Mouse (Mus musculus): ENCODE measurements around the gene Snx3. TPM values are rescaled to one million over a fixed set of nuclear protein-coding genes. Genes with fewer than 3 reads are reported as not detected.

The Snx3 gene
- 217 and 220 TPM in 2 replicates for polyA plus RNA-seq (2016; fragmentation: Nextera tagmentation; extraction: Ambion mirVana)

DNA sequence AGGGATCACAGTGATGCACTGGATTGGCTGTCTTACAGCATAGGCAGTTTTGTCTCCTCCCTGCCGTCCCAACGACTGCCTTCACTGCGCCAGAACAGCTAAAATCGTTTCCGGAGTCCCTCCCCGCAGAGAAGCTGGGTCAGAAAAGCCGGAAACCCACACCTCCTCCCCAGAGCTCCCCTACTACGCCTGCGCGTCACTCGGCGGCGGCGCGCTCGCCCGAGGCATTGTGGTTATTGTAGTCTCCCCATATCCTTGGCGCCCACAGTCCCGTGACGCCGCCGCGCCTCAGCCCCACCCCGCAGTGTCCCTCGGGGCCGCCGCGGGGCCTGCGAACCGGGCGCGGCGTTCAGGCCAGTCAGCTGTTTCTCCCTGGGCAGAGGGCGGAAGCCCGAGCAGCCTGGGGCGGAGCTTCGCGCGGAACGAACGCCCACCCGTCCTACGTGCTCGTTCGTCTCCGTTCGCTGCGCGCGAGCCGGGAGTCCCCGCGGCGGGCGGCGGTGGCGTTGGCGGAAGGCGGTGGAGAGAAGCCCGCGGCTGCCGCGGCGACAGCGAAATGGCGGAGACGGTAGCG lies at the start of gene Snx3:
Gene Snx3 (plus strand): TSS at position 256 of the 574 bp plus-strand sequence.
- Histone ChIP-seq H3K27ac (replicated peaks) (peak within 1 kb of the TSS; percentile 91), H3K27me3 (no peaks in the 10 kb centered on the region), H3K9ac (replicated peaks) (peak within 1 kb of the TSS; percentile 83), H3K4me3 (peak within 1 kb of the TSS; percentile 88), H3K4me1 (peaks cover 7% of the 10 kb centered on the region), H3K4me2 (replicated peaks) (peak within 1 kb of the TSS; percentile 59), H3K36me3 (no peaks in the 10 kb centered on the region), H3K9me3 (no peaks in the 10 kb centered on the region)
- under 1% methylated on average over 56 of the region's 68 CpGs for WGBS
- peak; percentile 95 for ATAC-seq (ENCODE audit: low FRiP score, low read depth)

DNA sequence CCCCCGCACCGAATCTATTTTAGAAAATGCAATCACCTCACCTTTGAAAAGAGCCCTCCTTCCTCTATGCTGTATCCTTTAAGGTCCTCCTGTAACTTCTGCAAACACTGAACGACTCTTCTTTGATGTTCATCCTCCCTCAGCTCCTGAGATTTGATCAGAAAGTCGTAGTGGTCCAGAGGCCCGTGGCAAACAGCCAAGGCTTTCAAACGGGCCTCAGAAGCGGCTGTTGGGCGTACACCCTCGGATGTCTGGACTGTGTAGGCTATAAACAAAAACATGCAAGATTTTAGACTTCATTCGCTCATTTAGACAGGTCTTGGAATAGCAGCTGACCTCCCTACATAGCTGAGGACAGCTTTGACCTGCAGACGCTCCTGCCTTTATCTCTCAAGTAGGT lies 47.6 kb upstream of the Snx3 start:
- Histone ChIP-seq H3K27ac (replicated peaks) (no peak overlapping the region), H3K4me2 (replicated peaks) (no peak overlapping the region), H3K4me3 (no peak overlapping the region), H3K9ac (replicated peaks) (no peak overlapping the region), H3K4me1 (no peaks in the 10 kb centered on the region), H3K36me3 (0 out of 2 replicates have a peak, but pooled peaks cover 4% of the 10 kb centered on the region), H3K27me3 (no peaks in the 10 kb centered on the region), H3K9me3 (peaks cover 8% of the 10 kb centered on the region; the same call in 1 of the 2 replicates)
- ATAC-seq (ENCODE audit: low FRiP score, low read depth) = no peak
- WGBS = 86% methylated on average over 11 of the region's 11 CpGs

DNA sequence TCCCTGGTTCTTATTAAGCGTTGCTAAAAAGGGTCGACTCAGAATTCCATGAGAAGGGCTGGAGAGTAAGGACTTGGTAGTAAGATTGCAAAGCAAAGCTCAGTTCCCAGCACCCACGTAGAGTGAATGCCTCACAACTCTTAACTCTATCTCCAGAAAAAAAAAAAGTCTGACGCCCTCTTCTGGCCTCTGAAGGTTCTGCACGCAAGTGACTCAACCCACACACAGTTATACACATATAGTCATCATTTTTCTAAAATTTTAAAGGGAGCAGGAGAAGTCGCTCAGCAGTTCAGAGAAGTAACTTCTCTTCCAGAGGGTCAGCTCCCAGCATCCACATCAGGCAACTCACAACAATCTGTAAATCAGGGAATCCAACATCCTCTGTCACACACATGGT lies 47.1 kb upstream of the Snx3 start:
- Histone ChIP-seq H3K9me3 (peaks cover 13% of the 10 kb centered on the region; the same call in 1 of the 2 replicates), H3K4me1 (no peaks in the 10 kb centered on the region), H3K27me3 (no peaks in the 10 kb centered on the region), H3K27ac (replicated peaks) (no peak overlapping the region), H3K4me3 (no peak overlapping the region), H3K36me3 (0 out of 2 replicates have a peak, but pooled peaks cover 4% of the 10 kb centered on the region), H3K4me2 (replicated peaks) (no peak overlapping the region), H3K9ac (replicated peaks) (no peak overlapping the region)
- no peak for ATAC-seq (ENCODE audit: low FRiP score, low read depth)
- 90% methylated on average over 6 of the region's 6 CpGs for WGBS

DNA sequence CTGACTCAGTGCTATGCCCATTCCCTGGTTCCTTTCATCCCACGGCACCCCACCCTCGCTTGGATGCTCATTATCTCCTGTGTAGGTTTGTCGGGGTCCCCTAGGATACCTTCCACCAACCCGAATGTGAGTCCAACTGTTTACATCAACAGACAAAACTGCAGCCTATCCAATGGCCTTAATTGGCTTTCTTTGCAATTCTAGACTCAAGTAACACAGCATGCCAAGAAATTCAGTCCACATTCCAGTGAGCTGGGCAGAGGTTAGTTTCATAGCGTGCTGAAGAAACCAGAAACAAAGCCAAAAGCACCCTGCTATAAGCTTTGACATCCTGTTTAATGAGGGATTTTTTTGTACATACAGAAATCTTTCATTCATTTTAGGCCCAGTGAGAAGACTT lies 45.8 kb upstream of the Snx3 start:
- Histone ChIP-seq H3K27ac (replicated peaks) (no peak overlapping the region), H3K4me1 (no peaks in the 10 kb centered on the region), H3K4me3 (no peak overlapping the region), H3K27me3 (no peaks in the 10 kb centered on the region), H3K9ac (replicated peaks) (no peak overlapping the region), H3K36me3 (0 out of 2 replicates have a peak, but pooled peaks cover 4% of the 10 kb centered on the region), H3K9me3 (peaks cover 13% of the 10 kb centered on the region; the same call in 1 of the 2 replicates), H3K4me2 (replicated peaks) (no peak overlapping the region)
- ATAC-seq (ENCODE audit: low FRiP score, low read depth) = no peak
- WGBS = 79% methylated on average over 5 of the region's 5 CpGs

DNA sequence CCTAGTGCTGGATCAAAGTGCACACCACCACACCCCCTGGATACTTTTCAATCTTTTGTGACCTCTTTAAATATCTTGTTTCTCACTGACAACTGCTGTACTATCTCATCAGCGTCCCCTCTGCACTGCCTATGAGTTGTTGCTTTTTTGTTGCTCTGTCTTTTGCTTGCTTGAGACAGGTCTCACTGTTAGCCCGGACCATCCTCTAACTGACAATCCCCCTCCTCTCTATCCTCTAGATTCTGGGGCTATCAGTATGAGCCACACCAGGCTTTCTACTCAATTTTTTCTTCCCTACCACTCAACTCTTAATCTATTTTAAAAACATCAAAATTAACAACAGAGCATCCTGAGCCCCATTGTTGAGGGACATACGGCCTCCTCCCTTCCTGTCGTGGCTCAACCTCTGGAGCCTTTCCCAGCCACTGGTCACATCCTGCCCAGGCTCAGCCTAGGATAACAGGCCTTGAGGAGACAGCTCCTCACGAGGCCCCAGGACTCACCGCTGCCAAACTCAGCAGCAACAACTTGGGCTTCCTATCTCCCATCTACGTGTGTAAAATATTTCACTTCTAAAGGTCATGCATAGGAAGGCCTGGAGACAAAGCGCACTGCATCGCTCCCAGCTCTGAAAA lies 44.2 kb upstream of the Snx3 start:
- Histone ChIP-seq H3K4me3 (no peak overlapping the region), H3K36me3 (0 out of 2 replicates have a peak, but pooled peaks cover 4% of the 10 kb centered on the region), H3K4me2 (replicated peaks) (no peak overlapping the region), H3K9me3 (peaks cover 13% of the 10 kb centered on the region; the same call in 1 of the 2 replicates), H3K27ac (replicated peaks) (no peak overlapping the region; the same call in 1 of the 2 replicates), H3K4me1 (no peaks in the 10 kb centered on the region), H3K9ac (replicated peaks) (no peak overlapping the region), H3K27me3 (no peaks in the 10 kb centered on the region)
- ATAC-seq (ENCODE audit: low FRiP score, low read depth) = no peak
- 86% methylated on average over 9 of the region's 9 CpGs for WGBS

DNA sequence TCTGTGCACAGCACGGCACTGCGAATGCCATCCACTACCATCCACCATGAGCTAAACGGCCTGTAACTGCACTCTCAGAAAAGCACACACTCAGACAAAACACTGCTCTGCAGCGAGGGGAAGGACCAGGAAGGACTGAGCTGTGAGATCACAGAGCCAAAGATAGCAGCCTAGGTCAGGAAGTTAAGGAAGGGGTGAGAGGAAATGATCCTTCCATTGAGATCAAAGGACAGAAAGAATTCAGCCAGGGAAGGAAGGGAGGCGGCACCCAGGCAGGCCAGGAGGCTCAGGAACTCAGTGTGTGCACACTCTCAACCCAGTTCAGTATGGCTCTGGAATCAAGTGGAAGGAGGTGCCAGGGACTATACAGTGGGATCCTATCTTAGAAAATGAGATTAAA lies 37.6 kb upstream of the Snx3 start:
- ATAC-seq (ENCODE audit: low FRiP score, low read depth) = no peak
- H3K27me3 ChIP-seq = no peaks in the 10 kb centered on the region
- WGBS = 56% methylated on average over 5 of the region's 5 CpGs
- no peak overlapping the region for H3K9ac ChIP-seq (replicated peaks)
- peaks cover 5% of the 10 kb centered on the region; the same call in 1 of the 2 replicates for H3K9me3 ChIP-seq
- no peaks in the 10 kb centered on the region for H3K4me1 ChIP-seq
- no peak overlapping the region for H3K4me3 ChIP-seq
- no peak overlapping the region for H3K27ac ChIP-seq (replicated peaks)
- no peaks in the 10 kb centered on the region for H3K36me3 ChIP-seq
- no peak overlapping the region for H3K4me2 ChIP-seq (replicated peaks)

- Histone ChIP-seq H3K9me3 (no peaks in the 10 kb centered on the region), H3K27me3 (no peaks in the 10 kb centered on the region), H3K9ac (replicated peaks) (no peak overlapping the region), H3K4me1 (no peaks in the 10 kb centered on the region), H3K27ac (replicated peaks) (no peak overlapping the region), H3K4me2 (replicated peaks) (no peak overlapping the region), H3K36me3 (no peaks in the 10 kb centered on the region), H3K4me3 (no peak overlapping the region)
- no peak for ATAC-seq (ENCODE audit: low FRiP score, low read depth)
- WGBS = 79% methylated on average over 14 of the region's 14 CpGs
These were observed 37.0 kb upstream of the Snx3 start for GRCm38 (mm10) chr10:42464805-42465204.

GRCm38 (mm10) chr10:42474946-42475514 lies 26.8 kb upstream of the Snx3 start:
- no peak overlapping the region for H3K27ac ChIP-seq (replicated peaks)
- no peaks in the 10 kb centered on the region for H3K9me3 ChIP-seq
- H3K4me3 ChIP-seq = no peak overlapping the region
- WGBS = 84% methylated on average over 6 of the region's 6 CpGs
- peaks cover 4% of the 10 kb centered on the region; the same call in 1 of the 2 replicates for H3K36me3 ChIP-seq
- no peak for ATAC-seq (ENCODE audit: low FRiP score, low read depth)
- H3K9ac ChIP-seq (replicated peaks) = no peak overlapping the region
- no peak overlapping the region for H3K4me2 ChIP-seq (replicated peaks)
- H3K4me1 ChIP-seq = peaks cover 11% of the 10 kb centered on the region
- H3K27me3 ChIP-seq = 0 out of 2 replicates have a peak, but pooled peaks cover 3% of the 10 kb centered on the region

GRCm38 (mm10) chr10:42476774-42477475 lies 24.9 kb upstream of the Snx3 start:
- H3K4me2 ChIP-seq (replicated peaks) = no peak overlapping the region

GRCm38 (mm10) chr10:42477550-42478340 lies 24.1 kb upstream of the Snx3 start:
- no peaks in the 10 kb centered on the region for H3K9me3 ChIP-seq
- H3K4me3 ChIP-seq = peak overlapping the region; percentile 78
- H3K27me3 ChIP-seq = 0 out of 2 replicates have a peak, but pooled peaks cover 3% of the 10 kb centered on the region
- WGBS = 14% methylated on average over 25 of the region's 25 CpGs
- H3K4me2 ChIP-seq (replicated peaks) = peak overlapping the region; percentile 68
- H3K9ac ChIP-seq (replicated peaks) = peak overlapping the region; percentile 82
- peaks cover 11% of the 10 kb centered on the region for H3K4me1 ChIP-seq
- H3K36me3 ChIP-seq = no peaks in the 10 kb centered on the region
- ATAC-seq (ENCODE audit: low FRiP score, low read depth) = peak; percentile 45; the same call in 1 of the 2 replicates
- H3K27ac ChIP-seq (replicated peaks) = peak overlapping the region; percentile 86

More at GRCm38 (mm10) chr10:42476774-42477475, 24.9 kb upstream of the Snx3 start:
- H3K27me3 ChIP-seq = 0 out of 2 replicates have a peak, but pooled peaks cover 3% of the 10 kb centered on the region
- peaks cover 11% of the 10 kb centered on the region for H3K4me1 ChIP-seq
- H3K9ac ChIP-seq (replicated peaks) = no peak overlapping the region
- no peak for ATAC-seq (ENCODE audit: low FRiP score, low read depth)
- no peak overlapping the region for H3K27ac ChIP-seq (replicated peaks)
- H3K36me3 ChIP-seq = no peaks in the 10 kb centered on the region
- H3K9me3 ChIP-seq = no peaks in the 10 kb centered on the region
- 97% methylated on average over 10 of the region's 10 CpGs for WGBS
- H3K4me3 ChIP-seq = no peak overlapping the region

- Histone ChIP-seq H3K27ac (replicated peaks) (peak within 1 kb of the TSS; percentile 86), H3K9ac (replicated peaks) (peak within 1 kb of the TSS; percentile 82), H3K4me2 (replicated peaks) (peak within 1 kb of the TSS; percentile 68), H3K36me3 (no peaks in the 10 kb centered on the region), H3K4me1 (peaks cover 11% of the 10 kb centered on the region), H3K4me3 (peak within 1 kb of the TSS; percentile 78), H3K9me3 (no peaks in the 10 kb centered on the region), H3K27me3 (0 out of 2 replicates have a peak, but pooled peaks cover 3% of the 10 kb centered on the region)
- ATAC-seq (ENCODE audit: low FRiP score, low read depth) = peak; percentile 93
- under 1% methylated on average over 29 of the region's 29 CpGs for WGBS
These were observed 23.5 kb upstream of the Snx3 start, which contains the start of gene Afg1l for GRCm38 (mm10) chr10:42478341-42478720. Gene Afg1l (minus strand): TSS chr10:42478565.

Measured in midbrain, embryonic 12.5 days (tissue).